Mouse (Mus musculus): ENCODE measurements around the gene Ccdc88c. TPM values are rescaled to one million over a fixed set of nuclear protein-coding genes. Genes with fewer than 3 reads are reported as not detected.
A peak's percentile ranks its signal among the peaks of the same experiment; 100 is the strongest.
"Not testable (repeated sequence)": the region's sequence is repeated elsewhere in the genome, so short reads cannot be mapped to it uniquely, and the experiment has no call there.

Ccdc88c gene
- polyA plus RNA-seq, 1 experiment = 138 TPM

DNA sequence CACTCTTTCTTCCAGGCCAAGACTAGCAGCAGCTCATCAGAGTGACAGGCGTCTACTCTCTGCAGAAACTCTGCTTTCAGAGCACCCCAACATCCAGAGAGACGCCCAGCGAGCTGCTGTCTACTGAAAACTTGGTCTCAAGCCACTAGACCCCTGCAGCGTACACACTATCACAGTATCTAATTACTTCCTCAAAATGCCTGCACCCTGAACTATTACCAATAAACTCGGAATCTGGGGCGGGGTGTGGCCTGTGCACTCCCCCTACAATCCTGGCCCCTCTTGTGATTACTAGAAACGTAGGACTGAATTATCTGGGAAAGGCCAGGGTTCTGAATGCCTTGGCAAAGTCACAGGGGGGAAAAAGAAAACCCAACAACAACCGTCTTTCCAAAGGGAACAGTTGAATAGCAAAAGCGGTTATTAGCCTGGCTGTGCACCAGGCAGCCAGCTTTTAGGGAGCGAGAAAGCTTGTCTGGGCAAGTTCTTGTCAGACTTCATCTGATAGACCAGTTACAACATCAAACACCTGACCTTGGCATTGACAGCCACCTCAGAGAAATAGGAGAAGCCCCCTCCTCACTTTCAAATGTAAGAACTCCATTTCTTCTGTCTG lies 14.2 kb downstream of the Ccdc88c start:
- H3K27ac ChIP-seq (ENCODE audit: control insufficient read depth, insufficient read depth, low read depth, low read length, poor library complexity) = peak overlapping the region; percentile 91
- TF ChIP-seq CTCF (IDR thresholded peaks at IDR 0.05; ENCODE audit: control insufficient read depth, insufficient read depth, low read length) (no peak), POLR2A (IDR thresholded peaks at IDR 0.05; ENCODE audit: borderline replicate concordance, control insufficient read depth, low read depth, low read length) (no peak)
- H3K4me1 ChIP-seq (ENCODE audit: control insufficient read depth, insufficient read depth, low read length) = peaks cover 38% of the 10 kb centered on the region
- peak overlapping the region; percentile 32 for H3K4me3 ChIP-seq (replicated peaks; ENCODE audit: control insufficient read depth, low read depth, low read length)
- WGBS = 30% methylated on average over 10 of the region's 10 CpGs

DNA sequence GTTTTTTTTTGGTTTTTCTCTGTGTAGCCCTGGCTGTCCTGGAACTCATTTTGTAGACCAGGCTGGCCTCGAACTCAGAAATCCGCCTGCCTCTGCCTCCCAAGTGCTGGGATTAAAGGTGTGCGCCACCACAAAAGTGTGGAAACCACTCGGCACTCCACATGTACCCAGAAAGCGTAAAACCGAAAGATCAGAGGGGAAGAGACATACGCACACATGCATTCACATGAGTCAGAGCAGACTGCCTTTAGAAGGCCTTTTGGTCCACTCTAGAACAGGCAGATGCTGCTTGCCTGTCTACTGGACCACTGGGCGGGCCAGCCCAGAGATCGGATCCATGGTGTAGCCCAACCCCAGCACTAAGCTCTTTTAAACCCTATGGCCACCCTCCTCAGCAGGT lies 15.2 kb downstream of the Ccdc88c start:
- peaks cover 32% of the 10 kb centered on the region for H3K4me1 ChIP-seq (ENCODE audit: control insufficient read depth, insufficient read depth, low read length)
- H3K27ac ChIP-seq (ENCODE audit: control insufficient read depth, insufficient read depth, low read depth, low read length, poor library complexity); H3K4me3 ChIP-seq (replicated peaks; ENCODE audit: control insufficient read depth, low read depth, low read length): not testable (repeated sequence)
- 85% methylated on average over 9 of the region's 9 CpGs for WGBS

DNA sequence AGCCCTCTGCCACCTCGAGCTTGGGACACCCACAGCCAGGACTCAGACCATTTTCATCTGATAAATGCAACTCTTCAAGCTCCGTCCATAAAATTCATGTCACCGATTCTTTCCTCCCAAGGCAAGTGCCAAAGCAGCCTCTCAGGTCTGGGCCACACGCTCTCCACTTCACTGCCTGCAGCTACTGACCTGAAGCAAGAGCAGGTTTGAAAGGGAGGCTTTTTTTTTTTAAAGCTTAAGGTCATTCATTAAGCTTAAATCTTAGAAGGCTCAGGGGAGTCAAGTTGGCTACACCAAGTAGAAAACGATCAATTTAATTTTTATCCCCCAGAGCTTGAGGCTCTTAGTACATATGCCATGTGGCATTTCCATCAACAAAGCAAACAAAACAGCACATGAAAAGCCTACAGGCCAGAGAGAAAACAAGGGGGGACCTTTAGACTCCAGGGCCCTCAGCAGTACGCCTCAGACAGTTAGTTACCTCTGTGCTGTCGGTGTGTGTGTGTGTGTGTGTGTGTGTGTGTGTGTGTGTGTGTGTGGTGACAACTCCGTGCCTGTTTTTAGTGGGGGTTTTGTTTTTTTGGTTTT lies 15.7 kb downstream of the Ccdc88c start:
- H3K27ac ChIP-seq (ENCODE audit: control insufficient read depth, insufficient read depth, low read depth, low read length, poor library complexity) = no peak overlapping the region
- no peak overlapping the region for H3K4me3 ChIP-seq (replicated peaks; ENCODE audit: control insufficient read depth, low read depth, low read length)
- peaks cover 33% of the 10 kb centered on the region for H3K4me1 ChIP-seq (ENCODE audit: control insufficient read depth, insufficient read depth, low read length)
- 79% methylated on average over 8 of the region's 8 CpGs for WGBS
- TF ChIP-seq POLR2A (IDR thresholded peaks at IDR 0.05; ENCODE audit: borderline replicate concordance, control insufficient read depth, low read depth, low read length) = no peak
- no peak for TF ChIP-seq CTCF (IDR thresholded peaks at IDR 0.05; ENCODE audit: control insufficient read depth, insufficient read depth, low read length)

DNA sequence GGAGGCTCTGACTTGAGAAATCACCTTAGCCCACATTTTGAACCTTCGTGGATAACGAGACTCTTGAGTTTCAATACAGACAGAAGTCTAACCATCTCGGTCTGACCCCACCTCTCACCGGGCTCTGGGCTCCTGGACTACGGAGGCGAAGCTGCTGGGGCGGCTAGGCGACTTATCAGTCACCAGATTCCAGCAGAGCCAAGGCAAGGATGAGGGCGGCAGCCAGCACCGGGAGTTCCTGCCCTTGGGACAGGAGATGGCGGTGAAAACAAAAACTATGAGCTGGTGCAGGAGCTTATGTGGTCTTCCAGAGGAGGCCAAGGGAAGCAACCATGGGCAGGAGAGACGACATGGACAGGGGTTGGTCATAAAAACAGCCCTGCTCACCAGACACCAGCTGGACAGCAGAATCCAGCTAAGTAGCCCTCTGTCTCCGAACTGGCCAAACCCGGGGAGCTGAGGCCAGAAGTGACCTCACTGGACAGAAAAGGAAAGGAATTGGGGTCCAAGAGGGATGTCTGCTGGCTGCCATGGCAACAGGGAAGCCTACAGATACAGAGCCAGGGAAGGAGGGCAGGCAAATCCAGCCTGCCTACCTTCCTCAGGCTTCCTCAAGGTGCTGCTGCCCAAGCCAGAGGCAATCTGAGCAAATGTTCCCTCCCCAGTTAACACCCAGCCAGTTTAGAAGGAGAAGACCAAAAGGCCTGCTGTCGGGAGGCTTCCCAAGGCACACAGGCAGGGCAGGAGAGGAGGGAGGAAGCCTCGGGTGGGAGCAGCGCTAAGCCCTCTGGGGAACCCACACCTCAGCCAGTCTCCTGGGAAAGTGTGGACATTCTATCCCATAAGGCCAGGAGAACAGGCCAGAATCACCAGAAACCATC lies 16.4 kb downstream of the Ccdc88c start:
- H3K4me1 ChIP-seq (ENCODE audit: control insufficient read depth, insufficient read depth, low read length) = peaks cover 29% of the 10 kb centered on the region
- H3K4me3 ChIP-seq (replicated peaks; ENCODE audit: control insufficient read depth, low read depth, low read length) = no peak overlapping the region
- H3K27ac ChIP-seq (ENCODE audit: control insufficient read depth, insufficient read depth, low read depth, low read length, poor library complexity) = no peak overlapping the region; the same call in 1 of the 2 replicates
- WGBS = 79% methylated on average over 17 of the region's 17 CpGs
- no peak for TF ChIP-seq CTCF (IDR thresholded peaks at IDR 0.05; ENCODE audit: control insufficient read depth, insufficient read depth, low read length)

DNA sequence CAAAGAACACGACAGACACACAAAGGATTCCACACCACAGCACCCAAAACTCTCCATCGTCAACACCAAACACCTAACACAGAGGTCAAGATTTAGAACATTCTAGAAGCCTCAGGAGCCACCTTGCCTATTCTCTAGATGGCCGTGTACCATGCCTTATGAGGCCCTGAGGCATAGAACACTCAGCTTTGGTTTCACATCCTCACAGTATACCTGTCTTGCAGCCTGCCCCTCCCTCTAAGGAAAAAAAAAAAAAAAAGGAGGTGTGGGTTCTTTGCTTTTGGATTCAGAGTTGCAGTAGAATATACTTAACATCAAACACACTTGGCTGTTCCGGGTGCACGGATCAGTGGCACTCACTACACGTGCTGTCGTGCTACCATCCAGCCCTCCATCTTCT lies 17.8 kb downstream of the Ccdc88c start:
- Histone ChIP-seq H3K27ac (ENCODE audit: control insufficient read depth, insufficient read depth, low read depth, low read length, poor library complexity) (no peak overlapping the region), H3K4me1 (ENCODE audit: control insufficient read depth, insufficient read depth, low read length) (peaks cover 25% of the 10 kb centered on the region), H3K4me3 (replicated peaks; ENCODE audit: control insufficient read depth, low read depth, low read length) (no peak overlapping the region)
- TF ChIP-seq POLR2A (IDR thresholded peaks at IDR 0.05; ENCODE audit: borderline replicate concordance, control insufficient read depth, low read depth, low read length) (no peak), CTCF (IDR thresholded peaks at IDR 0.05; ENCODE audit: control insufficient read depth, insufficient read depth, low read length) (no peak)
- WGBS = 87% methylated on average over 7 of the region's 7 CpGs

DNA sequence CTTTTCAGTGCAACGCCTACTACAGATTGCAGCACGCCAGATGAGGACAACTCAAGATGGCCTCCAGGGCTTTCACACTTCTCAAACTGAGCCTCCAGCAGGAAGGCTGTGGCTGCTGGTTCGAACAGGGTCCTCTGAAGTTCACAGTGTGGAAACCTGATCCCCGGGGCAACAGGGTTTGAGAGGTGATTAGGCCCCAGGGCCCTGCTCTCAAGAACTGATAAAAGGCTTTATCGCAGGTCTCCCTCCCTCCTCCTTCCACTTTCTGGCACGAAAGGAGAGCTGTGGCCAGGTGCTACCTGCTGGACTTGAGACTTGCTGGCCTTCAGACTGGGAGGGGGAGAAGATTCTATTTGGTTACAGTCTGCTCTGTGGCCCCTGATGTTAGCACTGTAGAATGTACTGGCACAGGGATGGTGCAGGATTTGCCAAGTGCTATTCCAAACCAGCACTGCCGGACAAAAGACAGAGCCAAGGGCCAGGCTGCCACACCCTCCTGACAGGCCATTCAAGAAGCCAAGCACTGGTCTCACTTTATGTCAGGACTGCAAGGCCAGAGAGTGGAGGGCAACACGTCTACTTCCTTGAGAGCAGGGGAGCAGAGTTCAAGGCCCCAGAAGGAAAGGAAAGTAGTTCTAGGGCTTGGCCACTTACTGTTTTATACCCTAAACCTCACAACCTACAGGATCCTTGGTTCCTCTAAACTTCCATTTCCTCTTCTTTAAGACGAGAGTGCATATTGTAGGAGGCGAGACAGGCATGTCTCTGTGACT lies 18.5 kb downstream of the Ccdc88c start:
- H3K4me1 ChIP-seq (ENCODE audit: control insufficient read depth, insufficient read depth, low read length) = peaks cover 25% of the 10 kb centered on the region
- TF ChIP-seq CTCF (IDR thresholded peaks at IDR 0.05; ENCODE audit: control insufficient read depth, insufficient read depth, low read length) (no peak), POLR2A (IDR thresholded peaks at IDR 0.05; ENCODE audit: borderline replicate concordance, control insufficient read depth, low read depth, low read length) (no peak)
- H3K27ac ChIP-seq (ENCODE audit: control insufficient read depth, insufficient read depth, low read depth, low read length, poor library complexity) = peak overlapping the region; percentile 46
- WGBS = 57% methylated on average over 10 of the region's 10 CpGs
- H3K4me3 ChIP-seq (replicated peaks; ENCODE audit: control insufficient read depth, low read depth, low read length) = no peak overlapping the region

DNA sequence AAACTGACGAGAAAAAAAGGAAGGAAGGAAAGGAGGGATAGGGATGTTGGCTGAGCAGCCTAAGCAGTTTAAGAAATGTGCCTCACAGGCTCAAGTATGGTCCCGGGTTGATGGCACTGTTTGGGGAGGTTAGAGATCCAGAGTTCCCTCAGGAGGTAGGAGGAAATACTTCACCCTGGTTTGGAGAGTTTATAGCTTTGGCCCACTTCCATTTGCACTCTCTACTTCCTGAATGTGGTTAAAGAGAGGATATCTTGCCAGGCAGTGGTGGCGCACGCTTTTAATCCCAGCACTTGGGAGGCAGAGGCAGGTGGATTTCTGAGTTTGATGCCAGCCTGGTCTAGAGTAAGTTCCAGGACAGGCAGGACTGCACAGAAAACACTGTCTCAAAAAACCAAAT lies 19.6 kb downstream of the Ccdc88c start:
- TF ChIP-seq CTCF (IDR thresholded peaks at IDR 0.05; ENCODE audit: control insufficient read depth, insufficient read depth, low read length) (no peak), POLR2A (IDR thresholded peaks at IDR 0.05; ENCODE audit: borderline replicate concordance, control insufficient read depth, low read depth, low read length) (no peak)
- H3K4me3 ChIP-seq (replicated peaks; ENCODE audit: control insufficient read depth, low read depth, low read length) = no peak overlapping the region
- WGBS = 37% methylated on average over 4 of the region's 4 CpGs
- H3K27ac ChIP-seq (ENCODE audit: control insufficient read depth, insufficient read depth, low read depth, low read length, poor library complexity) = no peak overlapping the region
- H3K4me1 ChIP-seq (ENCODE audit: control insufficient read depth, insufficient read depth, low read length) = peaks cover 24% of the 10 kb centered on the region

DNA sequence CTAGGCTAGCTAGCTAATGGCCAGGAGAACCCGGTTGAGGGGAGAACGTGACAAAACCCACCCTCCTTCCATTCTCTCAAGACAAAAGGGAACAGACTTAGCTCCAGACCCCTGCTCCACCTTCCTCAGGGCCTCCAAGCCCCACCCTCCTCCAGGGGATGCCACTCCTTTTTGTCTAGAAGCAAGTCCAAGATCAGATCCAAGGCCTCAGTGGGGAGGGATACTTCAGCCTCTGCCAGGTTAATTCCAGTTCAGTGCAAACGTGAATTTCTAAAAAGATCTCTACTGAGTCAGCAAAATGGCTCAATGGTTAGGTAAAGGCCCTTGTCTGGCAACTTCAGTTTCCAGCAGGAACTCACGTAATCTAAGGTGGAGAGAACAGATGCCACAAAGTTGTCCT lies 20.2 kb downstream of the Ccdc88c start:
- WGBS = 64% methylated on average over 4 of the region's 4 CpGs
- peaks cover 20% of the 10 kb centered on the region for H3K4me1 ChIP-seq (ENCODE audit: control insufficient read depth, insufficient read depth, low read length)
- H3K27ac ChIP-seq (ENCODE audit: control insufficient read depth, insufficient read depth, low read depth, low read length, poor library complexity) = peak overlapping the region; percentile 24; the same call in 1 of the 2 replicates
- TF ChIP-seq CTCF (IDR thresholded peaks at IDR 0.05; ENCODE audit: control insufficient read depth, insufficient read depth, low read length) (no peak), POLR2A (IDR thresholded peaks at IDR 0.05; ENCODE audit: borderline replicate concordance, control insufficient read depth, low read depth, low read length) (no peak)
- H3K4me3 ChIP-seq (replicated peaks; ENCODE audit: control insufficient read depth, low read depth, low read length) = no peak overlapping the region
